Mouse (Mus musculus): ENCODE results near the gene Myh7. TPM values are rescaled to one million over a fixed set of nuclear protein-coding genes. Genes with fewer than 3 reads are reported as not detected.
A peak's percentile ranks its signal among the peaks of the same experiment; 100 is the strongest.
"Not testable (repeated sequence)": the region's sequence is repeated elsewhere in the genome, so short reads cannot be mapped to it uniquely, and the experiment has no call there.

Myh7 gene
- polyA plus RNA-seq, 1 experiment from 2014 or later = 16.4 TPM

GRCm38 (mm10) chr14:55000814-55001213 lies 6.4 kb upstream of the Myh7 start:
- H3K4me2 ChIP-seq (replicated peaks; ENCODE audit: low read depth, low read length) = no peak overlapping the region
- H3K9ac ChIP-seq (replicated peaks; ENCODE audit: low read depth) = no peak overlapping the region
- no peak overlapping the region for H3K4me3 ChIP-seq (ENCODE audit: low read depth, low read length)
- peaks cover 15% of the 10 kb centered on the region for H3K4me1 ChIP-seq (ENCODE audit: insufficient read depth, low read depth, low read length)
- no peaks in the 10 kb centered on the region for H3K9me3 ChIP-seq (ENCODE audit: low read length)
- TF ChIP-seq EP300 (IDR thresholded peaks at IDR 0.05) = no peak
- TF ChIP-seq CTCF (IDR thresholded peaks at IDR 0.05) = no peak
- H3K27ac ChIP-seq (ENCODE audit: low read length) = no peak overlapping the region
- ATAC-seq (no peak), DNase-seq (ENCODE audit: low spot score) (no peak)
- no peaks in the 10 kb centered on the region for H3K36me3 ChIP-seq (ENCODE audit: insufficient read depth, low read length)
- H3K27me3 ChIP-seq (replicated peaks; ENCODE audit: insufficient read depth, low read length) = no peaks in the 10 kb centered on the region
- WGBS = 82% methylated on average over 6 of the region's 6 CpGs

DNA sequence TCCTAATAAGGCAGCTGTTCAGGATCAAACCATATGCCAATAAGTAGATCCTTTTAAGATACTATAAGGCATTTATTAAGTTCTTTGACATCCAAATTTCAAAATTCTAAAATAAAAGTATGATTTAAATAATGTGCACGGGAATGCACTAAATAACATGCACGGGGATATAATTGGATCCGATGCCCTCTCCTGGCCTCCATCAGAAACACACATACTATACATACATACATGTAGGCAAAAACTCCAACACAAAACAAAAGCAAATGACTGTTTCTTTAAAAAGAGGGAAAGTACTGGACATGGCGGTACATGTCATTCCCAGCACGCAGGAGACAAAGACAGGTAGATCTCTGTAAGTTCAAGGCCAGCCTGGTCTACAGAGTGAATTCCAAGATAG lies 5.4 kb upstream of the Myh7 start:
- not testable (repeated sequence) for ATAC-seq; H3K27ac ChIP-seq (ENCODE audit: low read length); H3K4me3 ChIP-seq (ENCODE audit: low read depth, low read length); H3K36me3 ChIP-seq (ENCODE audit: insufficient read depth, low read length); DNase-seq (ENCODE audit: low spot score); H3K4me2 ChIP-seq (replicated peaks; ENCODE audit: low read depth, low read length); H3K27me3 ChIP-seq (replicated peaks; ENCODE audit: insufficient read depth, low read length); H3K9ac ChIP-seq (replicated peaks; ENCODE audit: low read depth); H3K9me3 ChIP-seq (ENCODE audit: low read length)
- peaks cover 15% of the 10 kb centered on the region for H3K4me1 ChIP-seq (ENCODE audit: insufficient read depth, low read depth, low read length)
- TF ChIP-seq CTCF (IDR thresholded peaks at IDR 0.05) = peak; percentile 24
- 78% methylated on average over 5 of the region's 5 CpGs for WGBS

DNA sequence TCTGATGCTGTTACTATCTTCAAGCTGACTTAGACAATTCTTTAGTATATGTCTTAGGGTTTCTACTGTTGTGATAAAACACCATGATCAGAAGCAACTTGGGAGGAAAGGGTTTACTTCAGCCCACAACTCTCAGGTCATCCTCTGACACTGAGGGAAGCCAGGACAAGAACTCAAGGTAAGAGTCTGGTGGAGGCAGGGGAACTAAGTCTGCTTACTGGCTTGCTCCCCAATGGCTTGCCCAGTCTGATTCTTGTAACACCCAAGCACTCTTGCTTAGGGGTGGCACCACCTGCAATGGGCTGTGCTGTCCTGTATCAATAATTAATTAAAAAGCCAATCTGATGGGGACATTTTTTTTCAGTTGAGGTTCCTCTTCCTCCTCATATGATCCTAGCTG lies 4.3 kb upstream of the Myh7 start:
- Histone ChIP-seq H3K27me3 (replicated peaks; ENCODE audit: insufficient read depth, low read length) (no peaks in the 10 kb centered on the region), H3K9ac (replicated peaks; ENCODE audit: low read depth) (no peak overlapping the region), H3K27ac (ENCODE audit: low read length) (no peak overlapping the region), H3K9me3 (ENCODE audit: low read length) (no peaks in the 10 kb centered on the region), H3K4me2 (replicated peaks; ENCODE audit: low read depth, low read length) (no peak overlapping the region), H3K36me3 (ENCODE audit: insufficient read depth, low read length) (no peaks in the 10 kb centered on the region), H3K4me1 (ENCODE audit: insufficient read depth, low read depth, low read length) (peaks cover 7% of the 10 kb centered on the region), H3K4me3 (ENCODE audit: low read depth, low read length) (no peak overlapping the region)
- TF ChIP-seq CTCF (IDR thresholded peaks at IDR 0.05) = no peak
- TF ChIP-seq EP300 (IDR thresholded peaks at IDR 0.05) = no peak
- no peak for ATAC-seq
- no peak for DNase-seq (ENCODE audit: low spot score)

- DNase-seq (ENCODE audit: low spot score) = no peak
- H3K9ac ChIP-seq (replicated peaks; ENCODE audit: low read depth) = no peak overlapping the region
- no peaks in the 10 kb centered on the region for H3K27me3 ChIP-seq (replicated peaks; ENCODE audit: insufficient read depth, low read length)
- no peaks in the 10 kb centered on the region for H3K4me1 ChIP-seq (ENCODE audit: insufficient read depth, low read depth, low read length)
- H3K4me2 ChIP-seq (replicated peaks; ENCODE audit: low read depth, low read length) = no peak overlapping the region
- ATAC-seq = no peak
- no peak for TF ChIP-seq EP300 (IDR thresholded peaks at IDR 0.05)
- TF ChIP-seq CTCF (IDR thresholded peaks at IDR 0.05) = no peak
- 38% methylated on average over 4 of the region's 4 CpGs for WGBS
- H3K27ac ChIP-seq (ENCODE audit: low read length) = no peak overlapping the region
- H3K9me3 ChIP-seq (ENCODE audit: low read length) = no peaks in the 10 kb centered on the region
- no peak overlapping the region for H3K4me3 ChIP-seq (ENCODE audit: low read depth, low read length)
- no peaks in the 10 kb centered on the region for H3K36me3 ChIP-seq (ENCODE audit: insufficient read depth, low read length)
Observed at GRCm38 (mm10) chr14:54997297-54997696, 2.9 kb upstream of the Myh7 start.

DNA sequence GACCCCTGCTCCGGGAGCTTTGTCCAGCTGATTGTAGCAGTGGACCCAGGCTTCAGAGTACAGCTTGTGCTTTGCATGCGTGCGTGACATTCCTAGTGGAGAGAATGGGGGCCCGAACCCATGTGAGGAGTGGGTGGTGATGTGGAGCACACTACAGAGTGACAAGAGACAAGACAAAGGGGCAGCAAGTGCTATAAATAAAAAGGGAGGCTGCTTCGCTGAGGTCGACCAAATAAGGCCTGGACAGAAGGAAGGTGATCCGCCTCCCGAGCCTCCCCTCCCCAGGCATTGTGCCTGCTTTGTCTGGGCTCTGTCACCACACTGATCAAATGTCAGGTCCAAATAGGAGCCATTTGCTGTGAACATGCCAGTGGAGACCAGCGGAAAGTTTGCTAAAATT lies 2.4 kb upstream of the Myh7 start:
- Histone ChIP-seq H3K4me3 (ENCODE audit: low read depth, low read length) (no peak overlapping the region), H3K27ac (ENCODE audit: low read length) (no peak overlapping the region), H3K9me3 (ENCODE audit: low read length) (no peaks in the 10 kb centered on the region), H3K9ac (replicated peaks; ENCODE audit: low read depth) (no peak overlapping the region), H3K36me3 (ENCODE audit: insufficient read depth, low read length) (no peaks in the 10 kb centered on the region), H3K4me2 (replicated peaks; ENCODE audit: low read depth, low read length) (no peak overlapping the region), H3K27me3 (replicated peaks; ENCODE audit: insufficient read depth, low read length) (no peaks in the 10 kb centered on the region), H3K4me1 (ENCODE audit: insufficient read depth, low read depth, low read length) (no peaks in the 10 kb centered on the region)
- DNase-seq (ENCODE audit: low spot score) = no peak
- no peak for ATAC-seq
- TF ChIP-seq CTCF (IDR thresholded peaks at IDR 0.05) = no peak
- TF ChIP-seq EP300 (IDR thresholded peaks at IDR 0.05) = no peak
- 71% methylated on average over 9 of the region's 9 CpGs for WGBS

DNA sequence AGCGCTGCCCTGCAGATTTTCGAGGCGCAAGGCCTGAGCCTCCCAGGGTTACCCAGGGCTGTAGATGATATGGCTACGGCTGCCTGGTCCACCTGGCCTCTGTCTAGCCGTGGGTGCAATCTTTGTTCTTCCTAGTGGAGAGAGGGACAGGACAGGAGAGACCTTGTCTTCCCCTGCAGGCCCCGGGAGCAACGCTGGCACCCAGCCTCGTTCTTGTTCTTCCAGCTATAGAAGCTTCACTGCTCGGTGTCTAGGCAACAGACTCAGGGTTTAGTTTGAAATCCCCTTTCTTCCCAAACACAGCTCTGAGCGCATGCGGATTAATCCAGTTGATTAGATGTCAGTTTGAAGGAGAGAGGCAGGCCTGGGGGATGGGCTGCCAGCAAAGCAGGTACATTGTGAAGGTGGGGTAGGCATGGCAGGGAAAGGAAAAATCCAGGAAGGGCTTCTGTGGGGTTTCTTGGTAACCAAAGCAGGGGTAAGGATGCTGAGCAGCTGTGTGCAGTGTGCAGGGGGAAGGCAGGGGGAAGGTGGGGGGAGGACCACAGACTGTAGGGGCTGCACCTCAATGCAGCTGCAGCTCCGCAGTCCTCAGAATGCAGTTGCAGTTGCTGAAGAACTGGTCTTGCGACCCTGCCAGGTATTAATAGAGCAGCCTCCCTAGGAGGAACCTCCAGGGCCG lies 1.2 kb upstream of the Myh7 start:
- DNase-seq (ENCODE audit: low spot score) = no peak
- no peaks in the 10 kb centered on the region for H3K36me3 ChIP-seq (ENCODE audit: insufficient read depth, low read length)
- H3K9me3 ChIP-seq (ENCODE audit: low read length) = no peaks in the 10 kb centered on the region
- no peak overlapping the region for H3K9ac ChIP-seq (replicated peaks; ENCODE audit: low read depth)
- ATAC-seq = no peak
- H3K27me3 ChIP-seq (replicated peaks; ENCODE audit: insufficient read depth, low read length) = no peaks in the 10 kb centered on the region
- H3K4me3 ChIP-seq (ENCODE audit: low read depth, low read length) = no peak overlapping the region
- no peak for TF ChIP-seq EP300 (IDR thresholded peaks at IDR 0.05)
- no peak for TF ChIP-seq CTCF (IDR thresholded peaks at IDR 0.05)
- no peak overlapping the region for H3K4me2 ChIP-seq (replicated peaks; ENCODE audit: low read depth, low read length)
- 55% methylated on average over 14 of the region's 14 CpGs for WGBS
- no peak overlapping the region for H3K27ac ChIP-seq (ENCODE audit: low read length)
- no peaks in the 10 kb centered on the region for H3K4me1 ChIP-seq (ENCODE audit: insufficient read depth, low read depth, low read length)

- Histone ChIP-seq H3K36me3 (ENCODE audit: insufficient read depth, low read length) (no peaks in the 10 kb centered on the region), H3K27me3 (replicated peaks; ENCODE audit: insufficient read depth, low read length) (no peaks in the 10 kb centered on the region), H3K4me2 (replicated peaks; ENCODE audit: low read depth, low read length) (no peak overlapping the region), H3K4me3 (ENCODE audit: low read depth, low read length) (no peak overlapping the region), H3K9ac (replicated peaks; ENCODE audit: low read depth) (no peak overlapping the region), H3K27ac (ENCODE audit: low read length) (no peak overlapping the region), H3K4me1 (ENCODE audit: insufficient read depth, low read depth, low read length) (no peaks in the 10 kb centered on the region), H3K9me3 (ENCODE audit: low read length) (no peaks in the 10 kb centered on the region)
- DNase-seq (ENCODE audit: low spot score) = no peak
- ATAC-seq = no peak
- TF ChIP-seq EP300 (IDR thresholded peaks at IDR 0.05) = no peak
- no peak for TF ChIP-seq CTCF (IDR thresholded peaks at IDR 0.05)
Observed at GRCm38 (mm10) chr14:54994869-54995186, 402 bp upstream of the Myh7 start.
